Mouse (Mus musculus) ES-Bruce4 (cell line): ENCODE data around the gene Cysrt1. TPM values are rescaled to one million over a fixed set of nuclear protein-coding genes. Genes with fewer than 3 reads are reported as not detected.

ENCODE experiments used
- H3K27ac ChIP-seq: 2 replicates; pipeline ENCODE4 v1.5.1; 2012; ENCODE audit warnings: low read length, inconsistent platforms; ENCODE audit not compliant: insufficient read depth
- H3K27me3 ChIP-seq: 2 replicates; pipeline ENCODE4 v1.6.1; 2012; ENCODE audit warnings: mild to moderate bottlenecking, low read length, inconsistent platforms; ENCODE audit not compliant: control insufficient read depth, poor library complexity, insufficient read depth, severe bottlenecking
- H3K36me3 ChIP-seq: 2 replicates; pipeline ENCODE4 v1.6.1; 2012; ENCODE audit warnings: inconsistent platforms, mild to moderate bottlenecking, low read length, moderate library complexity; ENCODE audit not compliant: control insufficient read depth, poor library complexity, insufficient read depth, severe bottlenecking
- H3K4me1 ChIP-seq: one replicate; pipeline ENCODE4 v1.8.1; 2011; ENCODE audit warnings: low read length; ENCODE audit not compliant: control insufficient read depth, insufficient read depth
- H3K4me3 ChIP-seq: 2 replicates; pipeline ENCODE4 v1.5.1; 2011; ENCODE audit warnings: low read depth, mild to moderate bottlenecking, low read length
- H3K9ac ChIP-seq: 2 replicates; pipeline ENCODE4 v1.6.1; 2012; ENCODE audit warnings: low read depth, mild to moderate bottlenecking, inconsistent platforms; ENCODE audit not compliant: poor library complexity, severe bottlenecking
- H3K9me3 ChIP-seq: replicated peaks from 2 replicates; pipeline ENCODE4 v1.6.1; 2012; ENCODE audit warnings: mild to moderate bottlenecking, low read length, inconsistent platforms; ENCODE audit not compliant: control insufficient read depth, poor library complexity, insufficient read depth, severe bottlenecking
- CTCF ChIP-seq: IDR thresholded peaks from one replicate; pipeline ENCODE4 v1.8.1; 2011; ENCODE audit warnings: low read depth, low read length
- EP300 ChIP-seq: IDR thresholded peaks from 2 replicates; pipeline ENCODE4 v1.6.1; 2011; ENCODE audit warnings: low read depth, low read length; ENCODE audit not compliant: insufficient read depth
- POLR2A ChIP-seq: IDR thresholded peaks from one replicate; pipeline ENCODE4 v1.8.1; 2011; ENCODE audit warnings: low read length; ENCODE audit not compliant: insufficient read depth
- polyA plus RNA-seq: library from polyadenylated mRNA; stranded (reverse); fragments of >200 nt; gene quantifications from 2 replicates; pipeline ENCODE4 v1.2.4, GENCODE M21; 2011; ENCODE audit warnings: low read depth; ENCODE audit not compliant: missing spikeins, insufficient read depth, insufficient read length

The Cysrt1 gene
- polyA plus RNA-seq, 1 experiment, result not detected

DNA sequence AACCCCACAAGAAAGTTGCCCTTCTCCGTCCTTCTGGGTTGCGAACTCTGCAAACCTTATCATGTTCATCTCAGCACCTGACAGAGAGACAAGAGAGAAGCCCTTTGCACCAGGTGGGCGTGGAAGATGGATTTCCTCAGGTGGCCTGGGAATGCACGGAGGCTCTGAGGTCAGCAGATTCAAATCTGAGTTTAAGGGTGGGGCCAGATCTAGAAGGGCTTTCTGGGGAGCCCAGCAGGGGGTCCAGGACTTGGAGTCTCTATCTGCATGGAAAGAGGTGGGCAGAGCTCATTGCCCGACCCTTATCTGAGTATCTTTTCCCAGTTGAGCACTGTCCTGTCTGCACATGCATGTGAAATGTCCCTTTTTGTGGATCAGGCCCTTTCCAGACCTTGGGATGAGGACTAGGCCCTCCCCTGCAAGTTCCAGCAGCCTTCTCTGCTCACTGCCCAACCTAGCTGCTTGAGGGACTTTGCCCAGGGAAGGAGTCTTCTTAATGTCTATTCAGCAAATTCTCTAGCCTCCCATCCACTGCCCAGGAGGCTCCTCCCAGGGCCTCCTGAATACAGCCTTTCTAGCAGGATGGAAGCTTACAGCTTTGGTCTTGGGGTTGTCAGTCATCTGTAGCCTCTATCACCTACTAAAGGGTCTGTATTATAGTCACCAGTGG is 7.6 kb downstream of the Cysrt1 start:
- H3K9ac ChIP-seq, result no peak overlapping the region
- TF ChIP-seq CTCF, result no peak
- TF ChIP-seq POLR2A, result no peak
- no peak for TF ChIP-seq EP300
- H3K9me3 ChIP-seq, result no peaks in the 10 kb centered on the region
- H3K27ac ChIP-seq, result no peak overlapping the region
- H3K27me3 ChIP-seq, result no peaks in the 10 kb centered on the region
- H3K4me1 ChIP-seq, result peaks cover 15% of the 10 kb centered on the region
- H3K4me3 ChIP-seq, result no peak overlapping the region
- no peaks in the 10 kb centered on the region for H3K36me3 ChIP-seq

DNA sequence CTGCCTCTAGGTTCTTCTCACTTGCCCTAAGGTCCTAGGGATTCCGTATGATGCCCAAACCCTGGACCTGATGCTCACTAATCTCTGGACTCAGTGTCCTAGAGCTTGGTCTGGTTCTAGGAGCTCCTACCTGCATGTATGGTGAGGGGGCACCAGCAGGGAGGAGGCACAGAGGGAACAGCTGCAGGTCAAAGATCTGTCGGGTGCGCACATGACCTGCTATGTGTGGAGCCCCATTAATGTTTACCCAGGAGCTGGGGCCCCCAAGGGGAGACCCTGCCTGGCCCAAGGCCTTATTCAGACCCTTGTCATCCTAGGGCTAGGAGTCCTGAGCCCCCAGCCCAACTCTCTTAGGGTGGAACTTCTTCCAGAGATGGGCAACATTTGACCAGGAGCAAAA is 8.2 kb downstream of the Cysrt1 start, which contains the start of gene Slc34a3:
Gene Slc34a3 (minus strand): TSS at position 315 of the 400 bp plus-strand sequence.
- Histone ChIP-seq H3K4me1 (peaks cover 15% of the 10 kb centered on the region), H3K4me3 (no peak within 1 kb of the TSS), H3K36me3 (no peaks in the 10 kb centered on the region), H3K27ac (no peak within 1 kb of the TSS), H3K27me3 (no peaks in the 10 kb centered on the region), H3K9ac (no peak within 1 kb of the TSS), H3K9me3 (no peaks in the 10 kb centered on the region)
- TF ChIP-seq POLR2A, result no peak

DNA sequence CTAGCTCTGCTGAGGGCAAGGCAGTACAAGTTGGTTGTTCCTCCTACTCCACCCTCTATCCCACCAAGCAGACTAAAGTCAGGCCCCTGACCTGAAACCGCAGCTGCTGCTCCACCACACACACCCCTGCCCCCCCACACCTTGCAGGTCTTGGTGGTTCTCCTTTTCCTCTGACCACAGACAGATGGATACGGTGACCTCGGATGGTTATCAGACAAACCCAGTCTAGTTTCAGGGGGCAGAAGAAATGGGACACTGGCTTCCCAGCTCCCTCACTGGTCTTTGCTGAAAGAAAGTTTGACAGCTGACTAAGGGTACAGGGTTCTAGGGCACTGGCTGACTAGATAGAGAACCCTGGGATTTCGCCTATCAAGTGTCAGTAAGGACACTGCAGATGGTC is 8.8 kb downstream of the Cysrt1 start:
- Histone ChIP-seq H3K36me3 (no peaks in the 10 kb centered on the region), H3K9me3 (no peaks in the 10 kb centered on the region), H3K4me1 (peaks cover 15% of the 10 kb centered on the region), H3K4me3 (no peak overlapping the region), H3K9ac (no peak overlapping the region), H3K27ac (no peak overlapping the region), H3K27me3 (no peaks in the 10 kb centered on the region)
- TF ChIP-seq CTCF (no peak), POLR2A (no peak), EP300 (no peak)

DNA sequence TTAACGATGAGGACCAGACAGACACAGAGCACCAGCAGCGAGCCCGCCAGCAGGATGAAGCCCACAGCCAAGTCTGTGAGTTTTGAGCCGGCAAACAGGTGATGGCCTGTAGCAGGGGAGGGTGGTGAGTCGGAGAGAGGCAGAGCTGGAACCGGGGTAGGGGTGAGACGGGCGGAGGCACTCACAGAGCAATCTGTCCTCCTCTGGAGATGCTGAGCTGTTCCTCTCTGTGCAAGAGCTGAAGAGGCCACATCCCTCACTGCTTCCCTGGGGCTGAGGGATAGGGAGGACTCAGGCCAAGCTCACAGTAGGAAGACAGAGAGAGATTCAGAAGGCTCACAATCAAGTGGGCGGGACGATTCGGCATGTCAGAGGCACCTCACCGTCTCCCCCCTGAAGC is 11.2 kb downstream of the Cysrt1 start:
- Histone ChIP-seq H3K4me1 (peaks cover 2% of the 10 kb centered on the region), H3K9ac (peak overlapping the region; percentile 7), H3K36me3 (no peaks in the 10 kb centered on the region), H3K27ac (peak overlapping the region; percentile 20; the same call in 1 of the 2 replicates), H3K27me3 (no peaks in the 10 kb centered on the region), H3K4me3 (peak overlapping the region; percentile 41), H3K9me3 (no peaks in the 10 kb centered on the region)
- TF ChIP-seq CTCF (no peak), EP300 (no peak), POLR2A (no peak)

DNA sequence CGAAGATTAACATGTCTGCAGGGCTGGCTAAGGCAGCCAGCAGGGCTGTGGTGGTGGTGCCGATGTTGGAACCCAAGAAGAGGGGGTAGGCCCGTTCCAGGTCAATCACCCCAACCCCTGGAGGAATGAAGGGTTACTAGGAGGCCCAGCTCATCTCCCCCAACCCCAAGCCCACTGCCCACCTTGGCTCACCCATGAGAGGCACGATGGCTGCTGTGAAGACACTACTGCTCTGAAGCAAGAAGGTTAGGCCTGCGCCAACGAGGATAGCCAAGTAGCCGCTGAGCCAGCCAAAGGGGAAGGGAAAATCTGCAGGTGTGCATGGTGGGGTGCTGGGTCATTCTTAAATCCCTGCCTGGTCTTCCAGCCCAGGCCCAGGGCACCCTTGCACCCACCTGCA is 11.7 kb downstream of the Cysrt1 start:
- H3K4me3 ChIP-seq, result peak overlapping the region; percentile 41
- TF ChIP-seq POLR2A (no peak), EP300 (no peak), CTCF (no peak)
- H3K27me3 ChIP-seq, result no peaks in the 10 kb centered on the region
- H3K4me1 ChIP-seq, result no peaks in the 10 kb centered on the region
- H3K9ac ChIP-seq, result peak overlapping the region; percentile 7
- no peaks in the 10 kb centered on the region for H3K9me3 ChIP-seq
- H3K27ac ChIP-seq, result 0 out of 2 replicates have a peak overlapping the region, but pooled peaks have one; percentile 20
- no peaks in the 10 kb centered on the region for H3K36me3 ChIP-seq

DNA sequence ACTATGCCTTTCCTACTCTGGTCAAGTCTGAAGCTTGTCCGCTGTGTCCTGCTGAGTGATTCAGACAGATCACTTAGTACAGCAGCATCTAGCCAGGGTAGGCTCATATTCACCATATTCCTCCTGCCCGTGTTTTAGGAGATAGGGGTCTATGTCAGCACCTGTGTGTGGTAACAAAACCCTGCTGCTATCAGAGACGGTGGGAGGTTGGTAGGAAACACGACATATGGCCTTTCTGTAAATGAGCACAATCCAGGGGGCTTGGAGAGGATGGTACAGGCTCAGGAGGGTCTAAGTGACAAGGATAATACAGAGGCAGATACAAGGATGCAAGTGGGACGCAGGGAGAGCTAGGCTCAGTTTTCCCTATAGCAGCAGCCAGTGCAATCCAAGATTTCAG is 12.7 kb downstream of the Cysrt1 start:
- Histone ChIP-seq H3K27me3 (no peaks in the 10 kb centered on the region), H3K27ac (no peak overlapping the region), H3K9ac (no peak overlapping the region), H3K9me3 (no peaks in the 10 kb centered on the region), H3K4me1 (no peaks in the 10 kb centered on the region), H3K36me3 (no peaks in the 10 kb centered on the region), H3K4me3 (no peak overlapping the region)
- TF ChIP-seq CTCF (no peak), POLR2A (no peak), EP300 (no peak)
